Mouse (Mus musculus) myocyte (in vitro differentiated cells): Measurements from ENCODE around the gene Enpp1. TPM values are rescaled to one million over a fixed set of nuclear protein-coding genes. Genes with fewer than 3 reads are reported as not detected.

Experiments
- H3K27me3 ChIP-seq: one replicate; pipeline ENCODE4 v1.6.1; 2011; ENCODE audit not compliant: control insufficient read depth, insufficient read depth, insufficient read length
- H3K36me3 ChIP-seq: one replicate; pipeline ENCODE4 v1.6.1; 2011; ENCODE audit not compliant: control insufficient read depth, insufficient read depth
- H3K4me2 ChIP-seq: one replicate; pipeline ENCODE4 v1.6.1; 2011; ENCODE audit warnings: low read depth, control low read depth
- H3K4me3 ChIP-seq: one replicate; pipeline ENCODE4 v1.5.1; 2011; ENCODE audit warnings: mild to moderate bottlenecking, control low read depth, moderate library complexity
- H3K79me2 ChIP-seq: one replicate; pipeline ENCODE4 v1.6.1; 2011; ENCODE audit not compliant: control insufficient read depth, insufficient read depth
- H3ac ChIP-seq: one replicate; pipeline ENCODE4 v1.6.1; 2011; ENCODE audit not compliant: control insufficient read depth, insufficient read length
- CEBPB ChIP-seq: IDR thresholded peaks from 2 replicates; pipeline ENCODE4 v1.6.1; 2011; ENCODE audit warnings: mild to moderate bottlenecking, moderate library complexity; ENCODE audit not compliant: poor library complexity, insufficient read depth, severe bottlenecking
- E2F4 ChIP-seq: IDR thresholded peaks from one replicate; pipeline ENCODE4 v1.6.1; 2011; ENCODE audit warnings: mild to moderate bottlenecking, control low read depth, moderate library complexity; ENCODE audit not compliant: insufficient read depth
- MAX ChIP-seq: IDR thresholded peaks from one replicate; pipeline ENCODE4 v1.6.1; 2011; ENCODE audit warnings: low read depth, mild to moderate bottlenecking, control low read depth
- MYOD1 ChIP-seq, 3 experiments: IDR thresholded peaks; one replicate each; pipeline ENCODE4 v1.6.1; 2011; ENCODE audit warnings: control low read depth in 2 of 3, low read depth in 2 of 3, mild to moderate bottlenecking in 2 of 3, moderate library complexity in 1 of 3; ENCODE audit not compliant: insufficient read length in 2 of 3, control insufficient read depth in 1 of 3
- MYOG ChIP-seq, 3 experiments: IDR thresholded peaks; one replicate each; pipeline ENCODE4 v1.6.1; 2011; ENCODE audit warnings: control low read depth in 2 of 3, low read depth in 2 of 3, mild to moderate bottlenecking in 2 of 3; ENCODE audit not compliant: insufficient read length in 2 of 3, control insufficient read depth in 1 of 3, insufficient read depth in 1 of 3
- POLR2A ChIP-seq: IDR thresholded peaks from one replicate; pipeline ENCODE4 v1.6.1; 2011; ENCODE audit warnings: low read depth, mild to moderate bottlenecking, control low read depth, moderate library complexity; ENCODE audit not compliant: insufficient read length
- POLR2AphosphoS2 ChIP-seq: IDR thresholded peaks from one replicate; pipeline ENCODE4 v1.6.1; 2011; ENCODE audit warnings: low read depth, control low read depth; ENCODE audit not compliant: insufficient read length
- REST ChIP-seq: IDR thresholded peaks from one replicate; pipeline ENCODE4 v1.6.1; 2011; ENCODE audit warnings: mild to moderate bottlenecking, control low read depth, moderate library complexity; ENCODE audit not compliant: insufficient read depth, insufficient read length
- SRF ChIP-seq: IDR thresholded peaks from one replicate; pipeline ENCODE4 v1.6.1; 2011; ENCODE audit warnings: low read depth; ENCODE audit not compliant: control insufficient read depth, insufficient read length
- TCF12 ChIP-seq: IDR thresholded peaks from one replicate; pipeline ENCODE4 v1.6.1; 2011; ENCODE audit warnings: mild to moderate bottlenecking, control low read depth; ENCODE audit not compliant: poor library complexity, insufficient read depth, severe bottlenecking
- TCF3 ChIP-seq: IDR thresholded peaks from one replicate; pipeline ENCODE4 v1.6.1; 2011; ENCODE audit warnings: low read depth, control low read depth; ENCODE audit not compliant: insufficient read length
- USF1 ChIP-seq: IDR thresholded peaks from one replicate; pipeline ENCODE4 v1.6.1; 2011; ENCODE audit warnings: low read depth, mild to moderate bottlenecking, control low read depth, moderate library complexity
- polyA plus RNA-seq: library from polyadenylated mRNA; unstranded; fragments of >200 nt; fragmentation: generic; extraction: Trizol; gene quantifications from one replicate; pipeline ENCODE4 v1.2.1, GENCODE M21; 2012; ENCODE audit warnings: missing spikeins

Enpp1 gene
- polyA plus RNA-seq, 1 experiment: 2.6 TPM

- Histone ChIP-seq H3K27me3 (no peaks in the 10 kb centered on the region), H3ac (no peak overlapping the region), H3K79me2 (no peaks in the 10 kb centered on the region), H3K4me3 (no peak overlapping the region), H3K4me2 (no peak overlapping the region), H3K36me3 (no peaks in the 10 kb centered on the region)
- TF ChIP-seq MYOD1 (IDR thresholded peaks at IDR 0.05; ENCODE audit: control insufficient read depth in 1 of 3, insufficient read length in 2 of 3, low read depth in 2 of 3) (no peak), CEBPB (0 out of 2 replicates have a peak, but pooled peaks have one; percentile 33), MYOG (IDR thresholded peaks at IDR 0.05; ENCODE audit: control insufficient read depth in 1 of 3, insufficient read depth in 1 of 3, insufficient read length in 2 of 3, low read depth in 2 of 3) (no peak)
Observed at GRCm38 (mm10) chr10:24647996-24648738, 63.8 kb downstream of the Enpp1 start.

GRCm38 (mm10) chr10:24645169-24645568 lies 66.8 kb downstream of the Enpp1 start:
- Histone ChIP-seq H3K79me2 (no peaks in the 10 kb centered on the region), H3ac (no peak overlapping the region), H3K4me2 (no peak overlapping the region), H3K36me3 (no peaks in the 10 kb centered on the region), H3K27me3 (no peaks in the 10 kb centered on the region), H3K4me3 (no peak overlapping the region)
- TF ChIP-seq MYOG (IDR thresholded peaks at IDR 0.05; ENCODE audit: control insufficient read depth in 1 of 3, insufficient read depth in 1 of 3, insufficient read length in 2 of 3, low read depth in 2 of 3) (no peak), REST (no peak), CEBPB (no peak), POLR2A (no peak), E2F4 (no peak), TCF3 (no peak), TCF12 (no peak)

- H3K27me3 ChIP-seq: no peaks in the 10 kb centered on the region
- no peaks in the 10 kb centered on the region for H3K79me2 ChIP-seq
- no peaks in the 10 kb centered on the region for H3K36me3 ChIP-seq
- no peak overlapping the region for H3K4me2 ChIP-seq
- H3ac ChIP-seq: no peak overlapping the region
- TF ChIP-seq POLR2AphosphoS2: no peak
- no peak for TF ChIP-seq MYOD1 (IDR thresholded peaks at IDR 0.05; ENCODE audit: control insufficient read depth in 1 of 3, insufficient read length in 2 of 3, low read depth in 2 of 3)
- no peak for TF ChIP-seq POLR2A
- TF ChIP-seq TCF3: no peak
- no peak for TF ChIP-seq MAX
- no peak for TF ChIP-seq MYOG (IDR thresholded peaks at IDR 0.05; ENCODE audit: control insufficient read depth in 1 of 3, insufficient read depth in 1 of 3, insufficient read length in 2 of 3, low read depth in 2 of 3)
- TF ChIP-seq E2F4: no peak
- no peak for TF ChIP-seq TCF12
- no peak for TF ChIP-seq SRF
- no peak for TF ChIP-seq USF1
- no peak overlapping the region for H3K4me3 ChIP-seq
Observed at GRCm38 (mm10) chr10:24642796-24643580, 69.0 kb downstream of the Enpp1 start.

- TF ChIP-seq MAX: no peak
- TF ChIP-seq REST: no peak
- no peak for TF ChIP-seq SRF
- no peak for TF ChIP-seq CEBPB
- TF ChIP-seq MYOG (IDR thresholded peaks at IDR 0.05; ENCODE audit: control insufficient read depth in 1 of 3, insufficient read depth in 1 of 3, insufficient read length in 2 of 3, low read depth in 2 of 3): no peak
- no peak for TF ChIP-seq E2F4
- TF ChIP-seq POLR2A: no peak
- no peak for TF ChIP-seq TCF12
- no peak for TF ChIP-seq USF1
- no peak for TF ChIP-seq MYOD1 (IDR thresholded peaks at IDR 0.05; ENCODE audit: control insufficient read depth in 1 of 3, insufficient read length in 2 of 3, low read depth in 2 of 3)
- TF ChIP-seq TCF3: no peak
- TF ChIP-seq POLR2AphosphoS2: no peak
- H3K36me3 ChIP-seq: no peaks in the 10 kb centered on the region
- no peaks in the 10 kb centered on the region for H3K79me2 ChIP-seq
- H3K4me3 ChIP-seq: no peak overlapping the region
- H3K27me3 ChIP-seq: no peaks in the 10 kb centered on the region
- H3K4me2 ChIP-seq: no peak overlapping the region
- no peak overlapping the region for H3ac ChIP-seq
Observed at GRCm38 (mm10) chr10:24641416-24642140, 70.4 kb downstream of the Enpp1 start.
